Mouse (Mus musculus) yolk sac, embryonic 10.5 days (tissue): ENCODE measurements around the gene Ccdc148.

Experiments
- DNase-seq: peaks from one replicate; pipeline ENCODE4 v3.0.0-alpha.2; 2017; ENCODE audit warnings: low spot score

The Ccdc148 gene

DNA sequence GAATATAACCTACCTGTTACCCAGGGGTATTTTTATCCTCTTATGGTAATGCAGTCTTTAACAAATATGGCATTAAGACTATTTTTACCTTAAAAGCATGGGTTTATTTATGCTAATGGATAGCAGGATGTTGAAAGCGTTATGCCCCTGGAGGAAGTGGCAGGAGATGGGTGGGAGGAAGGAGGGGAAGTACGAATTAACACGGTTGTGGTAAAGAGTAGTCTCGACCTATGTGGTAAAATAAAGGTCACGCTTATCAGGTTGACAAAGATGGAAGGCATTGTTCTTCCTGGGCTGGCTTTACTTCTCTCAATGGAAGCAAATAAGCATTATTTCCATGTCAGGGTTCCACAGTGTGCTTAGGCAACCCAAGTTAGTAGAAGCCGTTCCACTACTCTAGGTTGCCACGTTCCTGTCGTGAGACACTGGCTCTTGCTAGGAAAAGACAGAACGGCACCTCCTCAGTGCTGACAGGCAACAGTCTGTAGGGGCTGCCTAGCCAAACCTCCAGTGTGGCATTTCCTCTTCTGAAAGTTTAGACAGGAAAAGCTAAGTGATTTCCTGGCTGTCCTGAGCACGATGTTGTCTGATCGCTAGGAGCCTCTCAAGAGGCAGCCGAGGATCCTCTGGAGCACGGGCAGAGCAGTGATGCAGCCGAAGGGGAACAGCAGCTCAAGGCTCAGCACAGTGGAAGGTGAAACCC lies 253.5 kb downstream of the Ccdc148 start:
- no peak for DNase-seq

DNA sequence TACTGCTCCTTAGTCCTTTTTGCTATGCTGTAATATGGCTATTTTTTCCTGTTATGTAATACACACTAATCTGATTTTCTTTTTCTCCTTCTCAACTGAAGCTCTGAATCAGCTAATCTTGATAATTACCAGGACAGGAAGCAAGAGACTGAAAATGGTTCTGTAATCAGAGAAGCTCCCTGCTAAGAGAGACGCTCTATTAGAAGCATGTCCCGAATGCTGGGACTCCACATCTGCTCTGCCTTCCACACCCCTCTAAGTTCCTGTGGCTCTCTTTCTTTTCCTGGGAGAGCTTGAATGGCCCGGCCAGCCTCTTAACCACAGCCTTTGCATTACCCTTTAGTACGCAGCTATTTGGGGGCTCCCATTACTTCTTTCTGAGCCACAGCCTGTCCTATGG lies 255.4 kb downstream of the Ccdc148 start:
- DNase-seq: no peak

DNA sequence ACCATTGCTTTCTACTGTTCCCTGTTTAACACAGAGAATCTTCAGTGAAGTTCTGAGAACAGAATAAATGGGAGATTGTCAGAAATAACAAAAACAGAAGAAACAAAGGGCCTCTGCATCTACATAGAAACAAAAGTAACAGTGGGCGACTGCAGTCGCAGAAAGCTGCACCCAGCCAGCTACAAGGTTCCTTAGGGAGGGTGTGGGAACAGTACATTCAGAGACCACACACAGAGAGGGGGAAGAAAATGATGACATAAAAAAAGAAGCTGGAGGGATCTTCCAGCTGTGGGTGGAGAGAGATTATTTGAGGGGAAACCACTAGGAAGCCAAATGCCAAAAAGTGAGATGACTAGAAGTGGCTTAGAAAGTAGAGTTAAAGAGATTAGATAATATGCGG lies 280.6 kb downstream of the Ccdc148 start:
- DNase-seq: no peak

DNA sequence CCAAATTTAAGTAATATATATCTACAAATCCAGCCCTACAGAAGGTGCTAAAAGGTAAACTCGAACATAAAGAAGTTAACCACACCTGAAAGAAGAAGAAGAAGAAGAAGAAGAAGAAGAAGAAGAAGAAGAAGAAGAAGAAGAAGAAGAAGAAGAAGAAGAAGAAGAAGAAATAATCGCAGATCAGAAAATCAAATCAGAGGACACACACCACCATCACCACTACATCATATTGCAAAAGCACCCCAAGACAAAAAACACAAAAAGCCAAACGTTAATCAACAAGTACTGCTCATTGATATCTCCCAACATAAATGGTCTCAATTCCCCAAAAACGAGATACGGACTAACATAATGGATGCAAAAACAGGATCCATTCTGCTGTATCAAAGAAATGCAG lies 301.3 kb downstream of the Ccdc148 start, which contains the start of gene Gm11099:
Gene Gm11099, plus strand, starts transcription at position 301 of the 400 bp plus-strand sequence.
- no peak for DNase-seq

DNA sequence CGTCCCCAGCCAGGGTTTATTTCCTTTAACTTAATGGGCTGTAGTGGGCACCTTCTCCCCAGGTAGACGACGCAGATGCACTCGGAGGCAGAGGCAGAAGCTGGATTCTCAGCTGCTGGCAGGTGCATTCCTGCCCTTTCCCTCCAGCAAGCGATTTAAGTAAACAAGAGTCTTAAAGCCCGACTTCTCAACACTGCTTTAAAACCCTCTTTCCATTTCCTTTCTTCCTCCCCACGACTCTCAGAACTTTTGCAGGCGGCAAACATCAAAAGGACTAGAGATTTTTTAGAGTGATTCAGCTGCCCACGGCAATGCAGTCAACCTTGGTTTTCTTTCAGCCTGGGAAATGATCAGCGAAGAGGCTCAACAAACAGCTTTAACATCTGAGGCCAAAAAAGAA lies 316.0 kb downstream of the Ccdc148 start:
- no peak for DNase-seq

DNA sequence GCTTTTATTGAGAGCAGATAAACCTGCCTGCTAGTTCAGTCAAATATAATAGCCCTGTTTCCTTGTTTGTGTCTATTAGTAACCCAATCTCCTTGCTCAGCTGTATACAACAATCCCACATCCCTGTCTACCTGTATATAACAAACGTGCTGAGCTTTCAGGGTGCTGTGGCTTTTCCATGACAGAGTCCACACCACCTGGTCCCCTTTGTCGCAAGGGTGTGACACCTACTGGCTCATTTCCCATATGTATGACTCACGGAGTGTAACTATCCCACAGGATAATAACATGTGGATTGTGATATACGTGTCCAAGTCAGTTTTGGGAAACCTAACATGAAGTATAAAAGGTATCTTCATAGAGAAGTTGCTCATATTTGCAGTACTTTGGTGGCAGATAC lies 318.0 kb downstream of the Ccdc148 start:
- DNase-seq: no peak

DNA sequence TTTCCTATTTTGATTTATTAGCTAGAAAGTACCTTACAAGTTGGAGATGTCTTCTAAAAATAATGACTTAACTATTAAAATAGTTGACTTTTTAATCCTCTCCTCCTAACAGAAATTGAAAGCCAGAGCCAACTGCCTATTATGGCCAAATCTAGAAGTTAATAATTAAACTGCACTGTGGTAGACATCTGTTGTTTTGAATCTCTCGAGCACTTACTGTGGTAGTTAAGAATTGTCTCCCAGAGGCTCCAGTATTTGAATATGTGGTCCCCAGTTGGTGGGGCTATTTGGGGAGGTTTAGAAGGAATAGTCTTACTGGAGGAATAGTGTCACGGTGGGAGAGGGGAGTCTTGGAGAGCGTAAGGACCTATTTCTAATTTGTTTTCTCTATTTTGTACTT lies 319.5 kb downstream of the Ccdc148 start:
- DNase-seq: no peak

DNA sequence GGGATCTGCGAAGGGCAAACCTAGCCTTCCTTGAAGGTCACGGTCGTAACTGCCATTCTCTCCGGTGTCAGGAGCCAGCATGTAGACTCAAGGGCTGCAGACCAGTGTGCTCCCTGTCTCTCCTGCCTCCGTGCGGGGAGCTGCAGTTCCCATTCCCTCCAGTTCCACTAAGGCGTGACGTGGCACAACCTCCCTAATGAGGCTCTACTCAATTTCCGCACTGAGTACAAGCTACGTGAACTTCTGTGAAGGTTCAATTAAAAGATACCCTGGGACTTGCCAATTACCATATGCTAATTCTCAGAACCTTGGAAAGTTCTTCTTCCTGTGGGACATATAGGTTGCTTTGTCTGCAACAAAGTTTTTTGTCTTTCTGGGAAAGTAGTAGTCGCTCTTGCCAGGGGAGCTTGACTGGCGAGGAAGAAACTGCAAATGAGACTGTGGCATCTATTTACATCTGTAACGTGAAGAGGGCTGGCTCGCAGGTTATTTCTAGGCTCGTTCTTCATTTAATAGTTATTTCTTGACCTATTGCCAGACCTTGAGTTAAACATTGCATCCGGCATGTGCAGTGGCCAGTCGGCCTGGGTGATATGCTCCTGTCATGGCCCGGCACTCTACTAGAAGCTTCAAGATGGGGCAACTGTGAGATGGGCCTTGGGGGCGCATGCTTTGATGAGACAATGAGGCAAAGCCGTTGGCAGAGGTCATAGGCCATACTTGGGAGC lies 328.1 kb downstream of the Ccdc148 start:
- DNase-seq: no peak

DNA sequence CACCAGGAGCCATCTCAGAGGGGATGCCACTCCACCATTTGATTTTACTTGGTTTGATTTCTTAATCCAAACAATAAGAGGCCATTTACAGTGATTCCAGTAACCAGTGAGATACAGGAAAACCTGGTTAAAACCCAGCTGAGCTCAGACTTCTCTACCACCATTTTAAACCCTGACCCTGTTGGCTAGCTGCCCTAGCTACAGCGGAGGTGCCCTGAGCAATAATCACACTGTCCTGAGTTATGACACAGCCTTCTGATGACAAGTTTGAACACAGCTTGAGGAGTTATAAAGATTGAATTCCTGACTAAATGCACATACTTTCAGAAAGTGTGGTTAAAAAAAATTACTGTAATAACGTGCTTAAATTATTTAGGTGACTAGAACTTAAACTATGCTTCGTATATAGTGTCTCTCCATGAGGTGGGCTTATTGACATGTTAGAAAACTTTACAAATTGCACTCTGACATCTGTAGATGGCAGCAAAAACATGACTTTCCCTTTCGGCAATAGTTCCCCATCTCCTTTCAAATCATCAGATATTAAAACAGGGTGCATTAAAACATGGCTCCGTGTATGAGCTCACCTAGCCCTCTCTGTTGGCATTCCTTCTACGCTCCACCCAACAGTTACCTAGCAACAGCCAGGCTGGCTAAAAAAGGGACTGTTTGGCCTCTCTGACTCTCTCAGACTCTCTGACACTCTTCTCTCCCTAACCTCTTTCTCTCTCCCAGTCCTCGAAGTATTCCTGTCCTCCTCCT lies 330.3 kb downstream of the Ccdc148 start:
- DNase-seq: no peak

DNA sequence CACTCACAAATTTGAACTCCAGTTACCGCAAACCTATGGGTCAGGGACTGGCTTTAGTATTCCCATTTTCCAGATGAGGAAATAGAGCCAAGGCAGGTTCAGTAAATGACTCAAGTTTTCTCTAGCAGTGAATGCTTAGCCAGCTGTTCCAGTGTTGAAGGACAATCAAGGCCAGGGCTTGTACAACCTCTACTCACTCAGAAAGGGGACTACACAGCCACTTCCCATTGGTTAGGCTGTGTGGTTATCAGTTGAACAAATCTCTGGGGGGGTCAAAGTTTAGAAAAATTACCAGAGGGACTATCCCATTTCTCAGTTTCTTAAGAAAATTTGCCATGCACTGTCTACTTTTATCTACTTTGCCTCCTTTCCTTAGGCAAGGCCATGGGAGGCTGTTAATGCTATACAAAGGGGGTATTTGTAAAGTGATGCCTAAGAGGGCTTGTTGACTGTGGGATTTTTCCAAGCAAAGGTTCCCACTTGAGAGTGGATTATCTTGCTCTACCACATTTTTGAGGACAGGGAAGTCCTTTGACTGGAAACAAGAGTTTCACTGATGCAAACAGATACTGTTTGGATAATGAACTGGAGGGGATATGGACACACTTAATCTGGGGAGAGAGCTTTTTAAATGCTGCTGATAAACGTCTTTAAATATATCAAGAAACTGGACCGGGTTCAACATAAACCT lies 331.4 kb downstream of the Ccdc148 start:
- DNase-seq: no peak

DNA sequence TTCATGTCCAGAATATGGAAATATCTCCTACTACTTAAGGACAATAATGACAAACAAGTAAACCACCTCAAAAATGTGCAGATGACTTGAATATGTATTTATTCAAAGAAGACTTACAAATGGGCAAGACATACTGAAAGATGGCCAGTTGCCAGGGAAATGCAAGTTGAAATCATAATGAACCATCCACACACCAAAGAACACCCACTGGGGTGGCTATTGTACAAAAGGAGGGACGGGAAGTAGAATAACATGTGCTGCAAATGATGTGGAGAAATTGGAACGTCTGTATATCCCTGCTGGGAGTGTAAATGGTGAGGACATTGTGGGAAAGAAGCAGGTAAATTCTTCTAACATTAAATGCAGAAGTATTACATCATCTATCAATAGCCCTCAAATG lies 347.5 kb downstream of the Ccdc148 start:
- no peak for DNase-seq

DNA sequence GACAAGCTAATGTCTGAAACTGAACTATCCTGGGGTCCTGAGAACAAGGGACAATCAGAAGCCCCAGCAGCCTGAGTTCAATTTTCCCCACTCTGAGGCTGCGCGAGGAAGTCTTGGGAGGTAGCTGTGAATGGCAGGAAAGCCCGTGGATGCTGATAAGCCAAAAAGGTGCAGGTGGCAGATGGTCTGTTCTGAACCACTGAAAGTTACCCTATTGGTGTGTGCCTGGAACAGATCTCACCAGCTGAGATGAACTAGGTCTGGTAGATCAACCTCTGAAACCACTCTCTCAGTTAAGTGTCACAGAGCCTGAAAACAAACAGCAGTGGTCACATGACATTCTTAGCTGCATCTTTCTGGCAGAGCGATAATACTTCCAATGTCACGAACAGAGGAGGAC lies 360.9 kb downstream of the Ccdc148 start:
- DNase-seq: no peak

DNA sequence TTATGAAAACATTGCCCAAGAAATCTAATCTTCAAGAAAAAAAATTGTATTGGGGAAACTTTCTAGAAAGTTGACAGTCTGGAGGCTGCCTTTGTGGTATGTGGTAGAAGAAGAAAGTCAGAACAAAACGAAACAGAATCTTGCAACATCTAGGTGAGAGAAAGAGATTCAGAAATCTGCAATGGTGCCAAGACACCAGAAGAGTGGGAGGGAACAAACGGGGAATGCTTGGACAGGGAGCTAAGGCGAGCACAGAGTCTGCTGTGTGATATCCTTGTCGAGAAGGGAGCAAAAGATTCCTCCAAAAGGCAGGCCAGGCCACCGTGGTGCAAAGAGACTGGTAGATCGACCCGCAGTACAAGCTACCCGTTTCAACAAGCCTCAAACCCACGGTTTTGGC lies 361.4 kb downstream of the Ccdc148 start:
- DNase-seq: no peak

DNA sequence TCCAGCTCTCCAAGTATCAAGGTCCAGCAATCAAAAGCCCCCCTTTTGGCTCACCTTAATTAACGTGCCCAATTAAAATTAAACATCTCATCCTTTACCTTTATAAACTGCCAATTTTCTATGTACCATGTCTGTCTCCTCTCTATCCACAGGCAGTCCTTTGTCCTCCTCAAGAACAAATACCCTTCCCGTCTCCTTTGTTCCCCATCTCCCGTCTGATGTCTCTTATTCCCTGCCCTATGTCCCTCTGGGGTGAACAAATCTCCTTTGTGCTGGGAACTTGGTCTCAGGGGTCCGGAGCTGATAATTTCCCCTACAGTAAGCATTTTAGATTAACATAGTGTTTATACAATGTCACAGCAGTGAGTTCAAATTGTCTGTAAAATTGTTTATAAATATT lies 363.0 kb downstream of the Ccdc148 start:
- no peak for DNase-seq

DNA sequence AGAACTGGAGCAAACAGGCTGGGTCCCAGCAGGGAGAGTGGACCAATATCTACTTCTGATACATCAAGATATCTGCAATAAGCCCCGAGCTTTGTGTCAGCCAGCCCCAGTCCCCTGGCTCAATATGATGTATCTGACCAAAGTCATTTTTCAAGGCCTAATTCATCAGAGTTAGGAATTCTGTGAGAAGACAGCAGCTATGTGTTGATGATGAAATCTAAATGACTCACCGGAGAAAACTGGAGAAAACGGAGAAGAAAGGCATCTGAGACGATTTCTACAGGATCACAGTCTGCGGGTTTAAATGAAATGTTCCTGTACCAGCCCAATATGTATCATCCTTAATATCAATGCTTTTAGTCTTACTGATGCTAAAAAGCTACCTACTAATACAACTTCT lies 365.1 kb downstream of the Ccdc148 start:
- no peak for DNase-seq

DNA sequence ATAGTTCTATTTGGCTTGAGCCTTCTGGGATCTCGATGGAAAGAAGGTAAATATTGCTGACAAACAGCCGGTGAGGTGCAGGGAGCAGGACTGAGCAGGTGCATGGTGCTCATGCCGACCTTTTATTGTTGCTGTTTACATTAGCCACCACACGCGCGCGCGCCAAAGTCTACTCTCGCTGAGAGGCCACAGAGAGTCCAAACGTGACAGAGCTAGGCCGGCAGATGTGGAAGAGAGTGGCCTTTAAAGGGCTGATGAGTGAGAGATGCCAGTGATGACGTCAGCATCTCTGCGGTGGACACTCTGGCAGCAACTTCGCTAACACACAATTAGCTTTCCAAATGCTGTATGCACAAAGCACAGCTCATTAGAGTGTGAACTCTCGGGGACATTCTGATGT lies 366.0 kb downstream of the Ccdc148 start:
- DNase-seq: no peak

DNA sequence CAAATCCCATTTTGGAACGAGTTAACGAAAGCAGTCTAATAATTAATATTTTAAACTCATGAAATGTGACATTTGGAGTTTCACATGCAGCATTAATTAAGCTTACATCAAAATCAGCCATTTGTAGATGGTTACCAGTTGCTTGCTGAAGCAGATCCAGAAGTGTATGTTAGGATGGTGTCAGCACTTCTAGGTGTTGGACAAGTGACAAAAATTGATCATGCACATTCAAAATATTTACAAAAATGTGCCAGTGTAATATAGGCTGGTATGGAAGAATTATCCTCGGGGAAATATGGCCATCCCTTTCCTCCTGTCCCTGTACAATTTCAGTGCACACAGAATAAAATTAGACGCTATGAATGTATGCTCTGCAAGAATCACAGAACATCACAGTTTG lies 370.1 kb downstream of the Ccdc148 start:
- DNase-seq: no peak

DNA sequence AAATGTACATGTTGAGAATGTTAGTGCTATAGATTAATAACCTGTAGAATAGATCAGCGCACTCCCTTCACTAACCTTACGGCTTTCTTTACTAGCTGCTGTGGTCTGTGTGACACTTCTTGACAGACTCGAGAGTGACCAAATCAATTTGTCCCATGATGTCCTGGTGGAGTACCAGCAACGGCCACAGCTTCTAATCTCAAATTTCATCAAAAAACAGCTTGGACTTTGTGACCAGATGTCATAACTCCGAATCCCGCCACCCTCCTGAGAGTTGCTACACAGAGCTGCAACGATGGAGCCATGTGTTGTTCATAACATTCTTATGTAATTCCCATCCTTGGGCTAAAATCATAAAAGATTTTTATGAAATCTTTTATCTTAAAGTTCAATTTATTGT lies 370.5 kb downstream of the Ccdc148 start:
- no peak for DNase-seq

DNA sequence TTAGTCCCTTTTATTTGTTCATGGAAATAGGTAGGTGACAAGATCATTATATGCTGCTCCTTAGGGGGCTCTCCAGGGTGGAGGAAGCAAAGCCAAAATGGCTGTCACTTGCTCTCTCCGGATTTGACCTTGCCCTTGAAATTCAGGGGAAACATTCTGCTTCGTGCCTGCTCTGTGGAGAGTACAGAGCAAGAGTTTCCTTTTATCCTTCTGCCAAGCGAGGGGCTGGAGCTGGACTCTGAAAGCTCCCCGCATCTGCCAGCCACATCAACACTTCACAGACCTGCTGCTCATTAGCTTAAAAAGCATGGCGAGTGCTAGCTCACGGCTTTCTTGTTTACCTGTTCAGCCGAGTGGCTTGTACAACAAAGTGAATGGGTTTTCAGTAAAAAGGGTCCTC lies 373.1 kb downstream of the Ccdc148 start:
- no peak for DNase-seq

DNA sequence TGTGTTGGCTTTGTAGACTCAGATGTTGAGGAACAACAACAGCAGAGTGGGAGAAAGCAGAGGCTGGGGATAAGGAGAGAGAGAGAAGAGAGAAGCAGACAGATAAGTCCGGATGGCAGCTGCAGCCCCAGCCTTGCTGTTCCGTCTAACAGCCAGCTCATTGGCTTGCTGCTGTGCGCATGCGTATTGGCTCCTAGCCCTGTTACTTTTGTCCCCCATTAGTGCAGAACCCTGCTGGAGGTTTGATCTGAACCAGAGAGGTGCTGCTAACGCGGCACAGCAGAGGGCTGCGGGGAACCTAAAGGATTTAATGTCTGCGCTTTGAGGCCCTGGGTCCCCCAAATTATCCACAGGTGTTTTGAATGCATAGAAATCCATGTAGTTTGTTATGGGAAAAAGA lies 373.8 kb downstream of the Ccdc148 start:
- no peak for DNase-seq

DNA sequence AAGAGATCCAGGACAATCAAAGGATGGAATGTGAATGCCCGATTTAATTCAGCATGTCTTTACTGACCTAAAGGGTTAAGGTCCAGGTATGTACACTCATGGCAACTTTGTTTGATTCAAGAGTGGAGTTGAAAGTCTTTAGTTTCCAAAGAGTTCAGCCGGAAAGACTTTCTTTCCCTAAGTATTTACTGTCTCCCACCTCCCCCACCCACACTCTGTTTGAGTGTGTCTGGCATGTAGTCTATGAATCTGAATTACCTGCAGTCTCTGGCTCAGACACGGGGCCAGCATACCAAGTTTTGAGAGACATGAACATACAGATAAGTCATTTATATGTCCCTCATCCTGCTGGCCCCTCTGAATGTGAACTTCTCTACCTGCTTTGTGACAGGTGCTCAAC lies 374.3 kb downstream of the Ccdc148 start:
- no peak for DNase-seq

DNA sequence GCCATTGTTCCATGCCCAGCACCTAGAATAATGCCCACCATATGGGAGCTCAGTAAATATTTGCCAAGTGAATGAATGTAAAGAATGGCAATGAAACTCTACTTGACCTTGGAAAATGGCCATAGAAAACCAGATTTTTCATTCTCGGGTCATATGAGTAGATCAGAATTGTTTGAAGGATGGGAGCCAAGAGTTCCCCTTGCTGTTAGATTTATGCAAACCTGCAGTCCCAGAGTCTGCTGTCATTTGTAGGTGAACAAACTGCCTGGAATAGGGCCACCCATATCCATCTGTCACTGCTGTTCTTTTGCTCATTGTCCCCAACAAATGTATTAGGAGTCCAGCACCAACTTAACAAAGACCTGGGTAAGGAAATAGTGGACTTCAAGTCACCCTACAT lies 377.0 kb downstream of the Ccdc148 start:
- no peak for DNase-seq
